Mouse (Mus musculus): ENCODE data around the gene Ly75. TPM values are rescaled to one million over a fixed set of nuclear protein-coding genes. Genes with fewer than 3 reads are reported as not detected.

Ly75 gene
- polyA plus RNA-seq, 1 experiment, result 13.7 TPM

DNA sequence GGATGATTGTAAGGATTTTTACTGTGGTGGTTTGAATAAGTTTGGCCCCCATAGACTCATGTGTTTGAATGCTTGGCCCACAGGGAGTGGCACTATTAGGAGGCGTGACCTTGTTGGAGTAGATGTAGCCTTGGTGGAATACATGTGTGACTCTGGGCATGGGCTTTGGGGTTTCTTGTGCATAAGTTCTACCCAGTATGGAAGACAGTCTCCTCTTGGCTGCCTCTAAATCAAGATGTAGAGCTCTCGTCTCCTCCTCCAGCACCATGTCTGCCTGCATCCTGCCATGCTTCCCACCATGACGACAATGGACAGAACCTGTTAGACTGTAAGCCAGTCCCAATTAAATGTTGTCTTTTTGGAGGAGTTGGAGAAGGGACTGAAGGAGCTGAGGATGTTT, 23.3 kb downstream of the Ly75 start:
- H3K27ac ChIP-seq (ENCODE audit: insufficient read depth, low read length), result no peak overlapping the region
- TF ChIP-seq CTCF (IDR thresholded peaks at IDR 0.05; ENCODE audit: borderline replicate concordance, insufficient read depth, low read length) (no peak), POLR2A (IDR thresholded peaks at IDR 0.05; ENCODE audit: low read depth, low read length) (no peak)
- H3K4me1 ChIP-seq (ENCODE audit: control insufficient read depth, insufficient read depth, low read length), result no peaks in the 10 kb centered on the region
- H3K4me3 ChIP-seq (ENCODE audit: insufficient read depth, low read length), result no peak overlapping the region

DNA sequence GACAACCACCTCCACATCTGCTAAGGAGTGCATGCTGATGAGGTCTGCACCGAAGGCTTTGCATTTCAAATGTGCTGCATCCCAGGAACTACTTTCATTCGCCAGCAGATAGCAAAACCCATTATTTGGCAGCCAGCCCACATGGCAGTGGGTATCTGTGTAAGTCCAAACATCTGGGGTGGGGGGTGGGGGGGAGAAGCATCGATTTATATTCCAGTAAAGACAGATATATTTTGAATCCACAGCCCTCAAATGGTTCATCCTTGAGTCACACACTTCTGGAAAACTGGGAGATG, 27.8 kb downstream of the Ly75 start:
- Histone ChIP-seq H3K27ac (ENCODE audit: insufficient read depth, low read length) (no peak overlapping the region), H3K4me3 (ENCODE audit: insufficient read depth, low read length) (no peak overlapping the region; the same call in 1 of the 2 replicates), H3K4me1 (ENCODE audit: control insufficient read depth, insufficient read depth, low read length) (no peaks in the 10 kb centered on the region)
- TF ChIP-seq POLR2A (IDR thresholded peaks at IDR 0.05; ENCODE audit: low read depth, low read length), result no peak
- TF ChIP-seq CTCF (IDR thresholded peaks at IDR 0.05; ENCODE audit: borderline replicate concordance, insufficient read depth, low read length), result no peak

GRCm38 (mm10) chr2:60354541-60355387, 28.3 kb downstream of the Ly75 start:
- Histone ChIP-seq H3K27ac (ENCODE audit: insufficient read depth, low read length) (no peak overlapping the region), H3K4me3 (ENCODE audit: insufficient read depth, low read length) (no peak overlapping the region; the same call in 1 of the 2 replicates), H3K4me1 (ENCODE audit: control insufficient read depth, insufficient read depth, low read length) (no peaks in the 10 kb centered on the region)
- TF ChIP-seq CTCF (IDR thresholded peaks at IDR 0.05; ENCODE audit: borderline replicate concordance, insufficient read depth, low read length) (no peak), POLR2A (IDR thresholded peaks at IDR 0.05; ENCODE audit: low read depth, low read length) (no peak)

DNA sequence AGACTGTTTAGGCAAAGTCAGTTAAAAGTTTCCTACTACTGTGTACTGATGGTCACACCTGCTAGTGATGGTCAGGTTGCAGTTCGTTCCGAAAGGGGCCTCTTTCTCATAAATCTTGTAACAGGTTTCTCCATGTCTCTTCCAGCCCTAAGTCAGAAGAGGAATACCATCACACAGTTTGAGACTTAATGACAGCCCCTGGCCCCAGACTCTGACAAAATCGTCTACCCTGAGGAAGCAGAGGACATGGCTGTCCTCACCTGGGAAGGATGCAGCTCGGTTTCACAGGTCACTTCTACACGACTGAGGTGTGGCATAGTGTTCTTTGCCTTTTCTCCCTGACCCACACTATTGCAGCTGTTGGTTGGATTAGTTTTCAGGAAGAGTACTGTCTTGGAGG, 30.8 kb downstream of the Ly75 start:
- no peak overlapping the region for H3K4me3 ChIP-seq (ENCODE audit: insufficient read depth, low read length)
- no peaks in the 10 kb centered on the region for H3K4me1 ChIP-seq (ENCODE audit: control insufficient read depth, insufficient read depth, low read length)
- no peak for TF ChIP-seq CTCF (IDR thresholded peaks at IDR 0.05; ENCODE audit: borderline replicate concordance, insufficient read depth, low read length)
- no peak for TF ChIP-seq POLR2A (IDR thresholded peaks at IDR 0.05; ENCODE audit: low read depth, low read length)
- no peak overlapping the region for H3K27ac ChIP-seq (ENCODE audit: insufficient read depth, low read length)

DNA sequence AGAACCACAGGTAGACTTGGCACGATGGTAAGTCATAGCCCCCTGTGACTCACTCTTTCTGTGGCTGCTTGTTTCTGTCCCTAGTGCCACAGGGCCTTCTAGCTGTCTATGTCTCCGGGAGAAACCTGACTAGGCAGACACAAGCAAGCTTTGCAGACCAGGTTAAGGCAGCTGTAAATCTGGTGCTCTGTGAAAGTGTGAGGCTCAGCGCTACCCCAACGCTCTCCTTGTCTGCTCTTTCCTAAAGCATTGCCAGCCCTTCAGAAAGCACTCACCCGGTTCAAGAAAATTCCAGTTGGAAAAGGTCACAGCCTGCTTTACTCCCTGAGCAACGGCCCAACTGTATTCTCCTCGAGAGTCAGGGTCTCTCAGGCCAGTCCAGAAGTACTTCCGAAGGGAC, 31.3 kb downstream of the Ly75 start:
- H3K4me3 ChIP-seq (ENCODE audit: insufficient read depth, low read length), result no peak overlapping the region
- H3K4me1 ChIP-seq (ENCODE audit: control insufficient read depth, insufficient read depth, low read length), result no peaks in the 10 kb centered on the region
- no peak overlapping the region for H3K27ac ChIP-seq (ENCODE audit: insufficient read depth, low read length)
- TF ChIP-seq POLR2A (IDR thresholded peaks at IDR 0.05; ENCODE audit: low read depth, low read length), result no peak
- no peak for TF ChIP-seq CTCF (IDR thresholded peaks at IDR 0.05; ENCODE audit: borderline replicate concordance, insufficient read depth, low read length)

DNA sequence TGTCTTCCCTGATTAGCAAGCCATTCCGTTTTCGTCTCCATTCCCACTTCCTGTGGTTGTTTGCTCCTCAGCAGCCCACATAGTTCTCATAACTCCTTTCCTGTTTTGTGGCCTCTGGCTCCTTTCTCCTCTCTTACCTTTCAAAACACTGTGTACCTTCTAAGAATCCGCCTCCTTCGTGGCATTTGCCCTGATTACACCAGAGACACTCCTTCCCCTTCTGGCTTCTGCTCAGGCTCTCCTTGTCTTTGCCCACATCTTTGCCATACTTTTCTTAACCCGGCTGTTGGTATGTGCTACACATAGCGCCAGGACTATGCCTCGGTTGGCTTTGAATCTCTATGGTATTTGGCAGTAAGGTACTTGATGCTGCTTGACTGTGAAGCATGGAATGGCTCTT, 35.2 kb downstream of the Ly75 start:
- H3K4me1 ChIP-seq (ENCODE audit: control insufficient read depth, insufficient read depth, low read length), result no peaks in the 10 kb centered on the region
- H3K4me3 ChIP-seq (ENCODE audit: insufficient read depth, low read length), result no peak overlapping the region
- TF ChIP-seq POLR2A (IDR thresholded peaks at IDR 0.05; ENCODE audit: low read depth, low read length) (no peak), CTCF (IDR thresholded peaks at IDR 0.05; ENCODE audit: borderline replicate concordance, insufficient read depth, low read length) (no peak)
- no peak overlapping the region for H3K27ac ChIP-seq (ENCODE audit: insufficient read depth, low read length)

DNA sequence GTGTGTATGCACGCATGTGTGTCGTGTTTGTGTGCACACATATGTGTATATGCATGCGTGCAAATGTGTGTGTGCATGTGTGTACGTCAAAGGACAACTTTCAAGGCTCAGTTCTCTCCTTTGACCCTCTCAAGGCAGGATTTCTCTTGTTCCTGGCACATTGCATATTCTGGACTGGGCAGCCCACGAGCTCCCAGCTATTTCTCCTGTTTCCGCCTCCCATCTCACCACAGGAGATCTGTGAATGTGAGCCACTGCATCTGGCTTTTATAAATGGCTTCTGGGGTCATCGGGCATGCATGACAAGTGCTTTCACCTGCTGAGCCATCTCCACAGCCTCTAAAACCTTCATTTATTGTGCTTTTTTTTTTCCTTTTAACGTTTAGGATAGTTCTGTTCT, 36.6 kb downstream of the Ly75 start:
- H3K4me3 ChIP-seq (ENCODE audit: insufficient read depth, low read length), result no peak overlapping the region
- no peak overlapping the region for H3K27ac ChIP-seq (ENCODE audit: insufficient read depth, low read length)
- TF ChIP-seq CTCF (IDR thresholded peaks at IDR 0.05; ENCODE audit: borderline replicate concordance, insufficient read depth, low read length) (no peak), POLR2A (IDR thresholded peaks at IDR 0.05; ENCODE audit: low read depth, low read length) (no peak)
- no peaks in the 10 kb centered on the region for H3K4me1 ChIP-seq (ENCODE audit: control insufficient read depth, insufficient read depth, low read length)

DNA sequence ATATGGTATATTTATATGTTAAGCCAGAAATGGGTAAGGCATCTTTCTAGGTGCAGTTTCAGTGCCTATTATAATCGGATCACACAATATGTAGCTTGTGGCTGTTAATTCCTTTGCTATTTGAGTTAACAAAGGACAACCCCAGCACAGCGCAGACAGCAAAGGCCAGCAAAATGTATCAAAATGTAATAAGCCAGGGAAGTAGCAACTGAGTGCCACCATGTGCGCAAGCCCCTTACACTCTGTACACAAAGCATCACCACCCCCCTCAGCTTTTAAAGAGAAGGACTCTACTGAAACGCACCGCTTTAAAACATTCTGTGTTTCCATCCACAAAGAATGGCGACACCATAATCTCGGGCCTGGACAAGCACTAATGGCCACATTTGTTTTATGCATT, 37.4 kb downstream of the Ly75 start:
- Histone ChIP-seq H3K4me3 (ENCODE audit: insufficient read depth, low read length) (no peak overlapping the region), H3K27ac (ENCODE audit: insufficient read depth, low read length) (no peak overlapping the region), H3K4me1 (ENCODE audit: control insufficient read depth, insufficient read depth, low read length) (no peaks in the 10 kb centered on the region)
- no peak for TF ChIP-seq CTCF (IDR thresholded peaks at IDR 0.05; ENCODE audit: borderline replicate concordance, insufficient read depth, low read length)
- TF ChIP-seq POLR2A (IDR thresholded peaks at IDR 0.05; ENCODE audit: low read depth, low read length), result no peak

- Histone ChIP-seq H3K4me3 (ENCODE audit: insufficient read depth, low read length) (no peak overlapping the region), H3K4me1 (ENCODE audit: control insufficient read depth, insufficient read depth, low read length) (no peaks in the 10 kb centered on the region), H3K27ac (ENCODE audit: insufficient read depth, low read length) (no peak overlapping the region)
- TF ChIP-seq CTCF (IDR thresholded peaks at IDR 0.05; ENCODE audit: borderline replicate concordance, insufficient read depth, low read length), result no peak
- no peak for TF ChIP-seq POLR2A (IDR thresholded peaks at IDR 0.05; ENCODE audit: low read depth, low read length)
These were observed 39.4 kb downstream of the Ly75 start for GRCm38 (mm10) chr2:60343607-60344289.
